Mouse (Mus musculus): Measurements from ENCODE around the gene Gm11549. TPM values are rescaled to one million over a fixed set of nuclear protein-coding genes. Genes with fewer than 3 reads are reported as not detected.

The Gm11549 gene
- total and polyA plus RNA-seq, 2 experiments from 2014 or later: 0.22 to 0.31 TPM

DNA sequence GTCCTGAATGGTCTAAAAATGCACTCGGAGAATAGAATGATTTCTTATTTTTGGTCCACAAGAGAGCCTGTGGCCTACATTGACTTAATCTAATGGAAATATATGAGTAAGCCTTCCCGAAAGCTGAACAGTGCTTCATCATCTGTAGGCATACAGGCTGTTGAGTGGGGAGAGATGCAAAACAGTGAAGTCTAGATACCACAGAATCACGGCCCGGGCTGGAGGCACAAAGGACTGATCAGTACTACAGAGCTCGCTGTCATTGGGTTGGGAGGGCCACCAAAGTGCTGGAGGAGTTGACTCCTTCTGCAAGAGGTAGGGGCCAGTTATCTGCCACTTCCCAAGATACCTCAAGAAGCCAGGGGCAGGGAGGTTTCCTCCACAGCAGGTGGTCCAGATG is 9.2 kb upstream of the Gm11549 start:
- 86% methylated on average over 5 of the region's 5 CpGs for WGBS
- Histone ChIP-seq H3K27ac (ENCODE audit: low read depth, low read length) (no peak overlapping the region), H3K4me1 (ENCODE audit: insufficient read depth, low read length) (no peaks in the 10 kb centered on the region), H3K9me3 (ENCODE audit: low read length) (no peaks in the 10 kb centered on the region), H3K4me3 (ENCODE audit: low read depth, low read length) (no peak overlapping the region), H3K4me2 (ENCODE audit: low read depth, low read length, poor library complexity, severe bottlenecking) (no peak overlapping the region), H3K36me3 (ENCODE audit: insufficient read depth, low read length) (no peaks in the 10 kb centered on the region), H3K9ac (replicated peaks; ENCODE audit: low read length, poor library complexity, severe bottlenecking) (no peak overlapping the region), H3K27me3 (ENCODE audit: insufficient read depth, low read length) (no peaks in the 10 kb centered on the region)
- DNase-seq (ENCODE audit: low spot score): no peak
- TF ChIP-seq CTCF (IDR thresholded peaks at IDR 0.05): no peak
- no peak for ATAC-seq (ENCODE audit: low FRiP score)

GRCm38 (mm10) chr3:36530345-36530744 is 8.7 kb upstream of the Gm11549 start:
- DNase-seq (ENCODE audit: low spot score): no peak
- Histone ChIP-seq H3K9me3 (ENCODE audit: low read length) (no peaks in the 10 kb centered on the region), H3K4me3 (ENCODE audit: low read depth, low read length) (no peak overlapping the region), H3K36me3 (ENCODE audit: insufficient read depth, low read length) (no peaks in the 10 kb centered on the region), H3K4me1 (ENCODE audit: insufficient read depth, low read length) (no peaks in the 10 kb centered on the region), H3K27ac (ENCODE audit: low read depth, low read length) (no peak overlapping the region), H3K27me3 (ENCODE audit: insufficient read depth, low read length) (no peaks in the 10 kb centered on the region), H3K9ac (replicated peaks; ENCODE audit: low read length, poor library complexity, severe bottlenecking) (no peak overlapping the region), H3K4me2 (ENCODE audit: low read depth, low read length, poor library complexity, severe bottlenecking) (no peak overlapping the region)
- no peak for TF ChIP-seq CTCF (IDR thresholded peaks at IDR 0.05)
- 88% methylated on average over 6 of the region's 6 CpGs for WGBS
- no peak for ATAC-seq (ENCODE audit: low FRiP score)

GRCm38 (mm10) chr3:36524466-36524865 is 2.9 kb upstream of the Gm11549 start:
- TF ChIP-seq CTCF (IDR thresholded peaks at IDR 0.05): no peak
- Histone ChIP-seq H3K9ac (replicated peaks; ENCODE audit: low read length, poor library complexity, severe bottlenecking) (no peak overlapping the region), H3K4me2 (ENCODE audit: low read depth, low read length, poor library complexity, severe bottlenecking) (no peak overlapping the region), H3K4me1 (ENCODE audit: insufficient read depth, low read length) (peaks cover 5% of the 10 kb centered on the region; the same call in 1 of the 2 replicates), H3K4me3 (ENCODE audit: low read depth, low read length) (no peak overlapping the region), H3K27ac (ENCODE audit: low read depth, low read length) (no peak overlapping the region), H3K27me3 (ENCODE audit: insufficient read depth, low read length) (peaks cover 21% of the 10 kb centered on the region; the same call in 1 of the 2 replicates), H3K9me3 (ENCODE audit: low read length) (no peaks in the 10 kb centered on the region), H3K36me3 (ENCODE audit: insufficient read depth, low read length) (no peaks in the 10 kb centered on the region)
- 79% methylated on average over 3 of the region's 3 CpGs for WGBS
- DNase-seq (ENCODE audit: low spot score) (no peak), ATAC-seq (ENCODE audit: low FRiP score) (no peak)

DNA sequence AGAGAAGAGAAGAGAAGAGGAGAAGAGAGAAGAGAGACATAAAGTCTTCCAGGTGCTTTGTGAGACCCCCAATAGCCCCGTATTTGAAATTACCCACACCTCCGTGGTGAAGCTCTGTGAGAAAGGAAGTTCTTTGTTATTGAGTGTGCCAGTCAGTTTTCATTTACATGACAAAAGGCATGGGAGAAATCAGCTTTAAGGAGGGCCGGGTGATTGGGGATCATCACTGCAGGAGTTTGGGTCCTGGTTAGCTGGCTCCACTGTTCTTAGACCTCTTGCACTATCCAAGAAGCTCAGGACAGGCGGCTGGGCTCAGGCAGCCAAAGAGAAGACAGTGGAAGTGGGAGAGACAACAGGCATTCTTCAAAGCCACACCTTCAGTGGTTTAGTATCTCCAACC is 524 bp upstream of the Gm11549 start:
- no peak for TF ChIP-seq CTCF (IDR thresholded peaks at IDR 0.05)
- no peaks in the 10 kb centered on the region for H3K36me3 ChIP-seq (ENCODE audit: insufficient read depth, low read length)
- H3K4me1 ChIP-seq (ENCODE audit: insufficient read depth, low read length): peaks cover 5% of the 10 kb centered on the region; the same call in 1 of the 2 replicates
- no peak overlapping the region for H3K27ac ChIP-seq (ENCODE audit: low read depth, low read length)
- H3K27me3 ChIP-seq (ENCODE audit: insufficient read depth, low read length): peaks cover 21% of the 10 kb centered on the region; the same call in 1 of the 2 replicates
- H3K4me2 ChIP-seq (ENCODE audit: low read depth, low read length, poor library complexity, severe bottlenecking): no peak overlapping the region
- H3K9me3 ChIP-seq (ENCODE audit: low read length): no peaks in the 10 kb centered on the region
- 9% methylated on average over 4 of the region's 4 CpGs for WGBS
- no peak overlapping the region for H3K4me3 ChIP-seq (ENCODE audit: low read depth, low read length)
- no peak overlapping the region for H3K9ac ChIP-seq (replicated peaks; ENCODE audit: low read length, poor library complexity, severe bottlenecking)
- DNase-seq (ENCODE audit: low spot score) (no peak), ATAC-seq (ENCODE audit: low FRiP score) (no peak)

DNA sequence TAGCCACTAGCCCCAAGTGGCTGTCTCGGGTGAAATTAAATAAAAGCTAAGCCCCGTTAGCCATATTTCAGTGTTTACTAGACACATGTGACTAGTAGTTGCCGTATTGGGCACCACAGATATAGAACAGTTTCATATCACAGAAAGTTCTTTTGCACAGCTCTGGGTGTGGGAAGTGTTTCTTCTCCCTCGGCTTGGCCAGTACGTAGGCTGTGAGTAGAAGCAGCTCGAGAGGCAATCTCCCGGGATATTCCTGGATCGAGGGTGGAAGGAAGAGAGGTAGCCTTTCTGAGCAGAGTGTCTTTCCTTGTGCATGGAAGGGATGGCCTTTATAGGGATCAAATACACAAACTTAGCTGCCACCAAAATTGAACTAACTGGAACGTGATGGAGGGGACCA is 5.4 kb downstream of the Gm11549 start:
- H3K36me3 ChIP-seq (ENCODE audit: insufficient read depth, low read length): no peaks in the 10 kb centered on the region
- peaks cover 3% of the 10 kb centered on the region; the same call in 1 of the 2 replicates for H3K4me1 ChIP-seq (ENCODE audit: insufficient read depth, low read length)
- no peak for TF ChIP-seq CTCF (IDR thresholded peaks at IDR 0.05)
- H3K27ac ChIP-seq (ENCODE audit: low read depth, low read length): no peak overlapping the region
- no peak overlapping the region for H3K4me3 ChIP-seq (ENCODE audit: low read depth, low read length)
- DNase-seq (ENCODE audit: low spot score): no peak
- H3K27me3 ChIP-seq (ENCODE audit: insufficient read depth, low read length): peaks cover 12% of the 10 kb centered on the region; the same call in 1 of the 2 replicates
- no peaks in the 10 kb centered on the region for H3K9me3 ChIP-seq (ENCODE audit: low read length)
- no peak for ATAC-seq (ENCODE audit: low FRiP score)
- H3K9ac ChIP-seq (replicated peaks; ENCODE audit: low read length, poor library complexity, severe bottlenecking): no peak overlapping the region
- H3K4me2 ChIP-seq (ENCODE audit: low read depth, low read length, poor library complexity, severe bottlenecking): no peak overlapping the region
- 91% methylated on average over 9 of the region's 9 CpGs for whole genome bisulfite sequencing

GRCm38 (mm10) chr3:36511491-36511890 is 10.1 kb downstream of the Gm11549 start:
- H3K4me1 ChIP-seq (ENCODE audit: insufficient read depth, low read length): no peaks in the 10 kb centered on the region
- WGBS: 91% methylated on average over 6 of the region's 6 CpGs
- H3K27me3 ChIP-seq (ENCODE audit: insufficient read depth, low read length): no peaks in the 10 kb centered on the region
- TF ChIP-seq CTCF (IDR thresholded peaks at IDR 0.05): no peak
- no peaks in the 10 kb centered on the region for H3K9me3 ChIP-seq (ENCODE audit: low read length)
- H3K4me2 ChIP-seq (ENCODE audit: low read depth, low read length, poor library complexity, severe bottlenecking): no peak overlapping the region
- no peak overlapping the region for H3K27ac ChIP-seq (ENCODE audit: low read depth, low read length)
- no peaks in the 10 kb centered on the region for H3K36me3 ChIP-seq (ENCODE audit: insufficient read depth, low read length)
- no peak for DNase-seq (ENCODE audit: low spot score)
- no peak for ATAC-seq (ENCODE audit: low FRiP score)
- no peak overlapping the region for H3K4me3 ChIP-seq (ENCODE audit: low read depth, low read length)
- H3K9ac ChIP-seq (replicated peaks; ENCODE audit: low read length, poor library complexity, severe bottlenecking): no peak overlapping the region

Measured in midbrain, postnatal 0 days (tissue).